Mouse (Mus musculus) c-Kit-positive CD71-negative TER-119-negative erythroid progenitor cells, embryonic 14.5 days (primary cell): Measurements from ENCODE around the gene Tnfrsf26.
"Not testable (repeated sequence)": the region's sequence is repeated elsewhere in the genome, so short reads cannot be mapped to it uniquely, and the experiment has no call there.

Source experiments
- DNase-seq: peaks from one replicate; pipeline ENCODE4 v3.0.0-alpha.2; 2013; ENCODE audit warnings: low read depth

Tnfrsf26 gene

GRCm38 (mm10) chr7:143628540-143628939 is at the start of gene Tnfrsf26:
Gene Tnfrsf26 (minus strand): TSS chr7:143628722.
- DNase-seq, result no peak

- no peak for DNase-seq
Measured at GRCm38 (mm10) chr7:143666427-143667311, 38.1 kb upstream of the Tnfrsf26 start.

- no peak for DNase-seq
Measured at GRCm38 (mm10) chr7:143663470-143663869, 34.9 kb upstream of the Tnfrsf26 start.

DNA sequence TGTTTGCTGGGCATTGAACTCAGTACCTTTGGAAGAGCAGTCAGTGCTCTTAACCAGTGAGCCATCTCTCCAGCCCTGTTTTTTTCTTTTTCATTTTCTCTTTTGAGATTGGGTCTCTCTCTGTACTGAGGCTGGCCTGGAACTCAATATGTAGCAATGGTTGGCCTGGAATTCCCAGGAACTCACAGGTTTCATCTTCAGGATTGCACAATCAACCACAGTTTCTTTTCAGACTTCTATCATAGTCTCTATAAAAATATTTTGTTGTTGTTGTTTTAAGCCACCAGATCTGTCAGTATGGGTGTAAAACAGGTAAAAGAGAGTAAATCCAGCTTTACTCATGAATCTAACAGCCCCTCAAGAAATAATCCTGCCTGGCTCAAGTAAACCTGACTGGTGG is 32.3 kb upstream of the Tnfrsf26 start:
- no peak for DNase-seq

- DNase-seq, result not testable (repeated sequence)
Measured at GRCm38 (mm10) chr7:143649769-143650346, 21.3 kb upstream of the Tnfrsf26 start.

DNA sequence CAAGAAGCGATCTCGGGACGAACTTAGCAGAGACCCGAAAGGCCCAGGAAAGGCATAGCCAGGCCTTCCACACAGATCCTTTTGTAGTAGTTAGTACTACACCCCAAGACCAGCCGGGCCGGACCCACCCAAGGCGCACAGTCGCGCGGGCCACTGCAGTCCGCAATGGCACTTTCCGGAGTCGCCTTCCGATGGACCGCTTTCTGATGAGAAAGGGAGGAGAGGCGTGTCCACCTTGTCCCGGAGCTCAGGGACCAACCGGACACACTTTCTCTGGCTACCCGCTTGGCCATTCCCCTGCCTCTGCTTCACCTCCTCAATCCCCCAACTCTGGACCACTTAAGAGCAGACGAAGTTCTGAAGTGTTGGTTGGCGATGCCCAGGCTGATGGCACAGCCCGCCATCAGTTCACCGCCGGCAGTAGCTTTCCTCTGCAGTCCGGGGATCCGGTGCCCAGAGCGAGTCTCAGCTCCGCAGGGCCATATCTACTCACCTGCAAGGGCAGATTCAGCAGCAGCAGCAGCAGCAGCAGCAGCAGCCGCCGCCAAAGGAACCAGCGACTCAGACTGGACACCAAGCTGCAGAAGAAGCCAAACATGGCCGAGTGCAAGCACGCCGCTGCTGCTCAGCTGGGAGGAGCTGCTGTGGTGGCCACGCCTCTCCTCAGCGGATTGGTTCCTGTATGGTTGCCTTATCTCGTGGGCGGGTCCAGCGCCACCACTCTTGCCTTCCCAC is 20.7 kb upstream of the Tnfrsf26 start, which contains the start of gene Tnfrsf22:
Tnfrsf22 (minus strand) TSS at position 628 of the 735 bp plus-strand sequence.
- peak; percentile 65 for DNase-seq

GRCm38 (mm10) chr7:143643949-143644348 is 15.4 kb upstream of the Tnfrsf26 start:
- not testable (repeated sequence) for DNase-seq

DNA sequence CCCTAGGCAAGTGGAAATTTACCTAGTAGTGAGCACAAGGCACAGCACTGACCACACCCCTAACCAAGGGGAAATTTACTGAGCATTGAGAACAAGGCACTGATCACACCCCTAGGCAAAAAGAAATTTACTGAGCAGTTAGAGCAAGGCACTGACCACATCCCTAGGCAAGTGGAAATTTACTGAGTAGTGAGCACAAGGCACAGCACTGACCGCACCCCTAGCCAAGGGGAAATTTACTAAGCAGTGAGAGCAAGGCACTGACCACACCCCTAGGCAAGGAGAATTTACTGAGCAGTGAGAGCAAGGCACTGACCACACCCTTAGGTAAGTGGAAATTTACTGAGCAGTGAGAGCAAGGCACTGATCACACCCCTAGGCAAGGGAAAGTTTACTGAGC is 8.2 kb upstream of the Tnfrsf26 start:
- DNase-seq, result no peak

DNA sequence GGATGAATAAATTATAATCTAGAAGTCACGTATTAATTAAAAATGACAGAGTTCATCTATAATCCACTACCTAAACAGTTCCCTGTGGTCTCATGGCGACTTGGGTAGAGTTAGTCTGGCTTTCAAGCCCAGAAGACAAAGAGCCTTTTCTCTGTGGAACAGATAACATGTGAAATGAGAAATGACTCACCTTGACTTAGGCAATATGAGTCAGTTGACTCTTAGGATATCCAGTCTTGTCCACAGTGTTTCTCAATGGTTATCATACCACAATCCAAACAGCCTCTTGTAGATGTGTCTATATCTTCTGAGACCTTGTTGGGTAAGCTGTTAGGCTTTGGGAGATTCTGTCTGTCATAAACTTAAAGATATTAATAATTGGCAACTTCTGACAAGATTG is 3.0 kb upstream of the Tnfrsf26 start:
- no peak for DNase-seq

DNA sequence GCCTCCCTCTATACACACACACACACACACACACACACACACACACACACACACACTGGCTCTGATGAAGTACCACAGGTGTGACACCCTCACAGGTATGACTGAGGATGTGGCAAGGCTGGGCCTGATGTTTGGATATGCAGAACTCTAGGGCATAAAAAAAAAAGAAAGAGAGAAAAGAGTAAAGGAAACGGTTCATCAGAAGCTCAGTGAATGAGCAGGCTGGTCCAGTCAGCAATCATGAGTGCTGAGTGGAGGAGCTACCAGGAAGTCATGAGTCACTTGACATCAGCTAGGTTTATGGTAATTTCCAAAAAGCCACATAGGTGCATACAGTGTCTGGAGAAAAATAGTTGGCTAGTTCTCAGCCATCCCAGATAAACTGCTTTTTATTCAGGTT is 979 bp upstream of the Tnfrsf26 start:
- DNase-seq, result no peak

DNA sequence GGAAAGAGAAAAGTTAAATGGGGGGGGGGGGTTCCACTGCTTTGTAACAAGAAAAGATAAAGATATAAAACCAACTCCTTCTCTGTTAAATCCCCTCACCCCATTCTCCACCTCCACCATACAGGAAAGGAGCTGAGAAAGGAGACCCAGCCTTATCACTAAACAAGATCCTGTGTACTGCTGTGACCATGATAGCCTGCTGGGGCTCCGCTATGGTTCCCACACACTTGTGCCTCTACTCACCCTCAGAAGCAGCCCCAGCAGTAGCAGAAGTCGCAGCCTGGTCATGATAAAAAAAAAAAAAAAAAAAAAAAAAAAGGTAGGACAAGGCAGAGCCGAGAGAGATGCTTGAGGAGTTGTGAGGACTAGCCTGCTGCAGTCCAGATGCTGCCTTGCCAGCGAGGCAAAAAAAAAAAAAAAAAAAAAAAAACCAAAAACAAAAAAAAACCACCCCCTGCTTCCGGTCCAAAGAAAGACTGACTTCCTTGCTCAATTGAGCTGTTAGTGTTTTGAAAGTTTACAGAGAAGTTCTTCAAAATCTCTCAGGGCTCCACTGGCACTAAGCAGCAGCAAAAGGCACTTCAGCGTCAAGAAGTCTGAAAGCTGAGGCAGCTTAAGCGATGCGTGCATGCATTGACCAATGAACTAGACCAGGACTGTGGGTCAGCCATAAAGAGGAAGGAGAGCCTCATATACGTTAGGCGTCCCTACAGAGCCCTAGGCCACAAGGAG is 801 bp downstream of the Tnfrsf26 start:
- DNase-seq, result no peak

DNA sequence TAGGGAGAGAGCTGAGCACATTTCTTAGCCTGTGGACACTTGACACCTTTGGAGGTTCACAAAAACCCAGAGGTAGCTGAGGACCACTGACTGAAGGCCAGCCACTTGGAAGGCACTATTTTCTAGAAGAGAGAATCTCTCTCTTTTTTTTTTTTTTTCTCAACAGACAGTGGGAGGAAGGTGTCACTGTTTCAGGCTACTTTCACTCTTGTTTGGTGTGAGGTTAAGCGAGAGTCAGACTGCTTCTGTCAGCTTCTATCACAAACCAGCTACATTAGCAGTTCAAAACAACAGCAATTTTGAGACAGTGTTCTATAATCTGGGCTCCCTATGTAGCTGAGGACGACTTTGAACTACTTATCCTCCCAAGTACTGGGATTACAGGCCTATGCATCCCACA is 2.3 kb downstream of the Tnfrsf26 start:
- DNase-seq, result no peak

GRCm38 (mm10) chr7:143625151-143625550 is 3.4 kb downstream of the Tnfrsf26 start:
- DNase-seq, result no peak

DNA sequence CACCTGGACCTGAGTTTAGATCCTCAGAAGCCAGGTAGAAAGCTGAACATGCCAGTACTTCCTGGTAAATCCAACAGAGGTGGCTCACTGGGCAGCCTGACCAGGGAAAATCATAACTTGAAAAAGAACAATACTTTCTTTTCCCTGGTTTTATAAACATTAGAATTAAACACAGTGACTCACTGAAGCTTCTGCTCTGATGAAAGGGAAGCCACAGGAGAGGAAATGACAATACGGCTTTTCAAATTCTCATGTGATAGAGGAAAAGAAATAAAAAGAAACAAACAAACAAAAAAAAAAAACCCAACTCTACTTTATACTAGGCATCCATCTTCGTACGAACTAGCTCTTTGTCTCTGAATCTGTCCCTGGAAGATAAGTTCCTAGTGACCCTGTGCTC is 4.0 kb downstream of the Tnfrsf26 start:
- DNase-seq, result no peak

GRCm38 (mm10) chr7:143620951-143621350 is 7.6 kb downstream of the Tnfrsf26 start:
- no peak for DNase-seq

GRCm38 (mm10) chr7:143614404-143615135 is 14.0 kb downstream of the Tnfrsf26 start:
- no peak for DNase-seq

GRCm38 (mm10) chr7:143612215-143612614 is 16.3 kb downstream of the Tnfrsf26 start:
- no peak for DNase-seq

DNA sequence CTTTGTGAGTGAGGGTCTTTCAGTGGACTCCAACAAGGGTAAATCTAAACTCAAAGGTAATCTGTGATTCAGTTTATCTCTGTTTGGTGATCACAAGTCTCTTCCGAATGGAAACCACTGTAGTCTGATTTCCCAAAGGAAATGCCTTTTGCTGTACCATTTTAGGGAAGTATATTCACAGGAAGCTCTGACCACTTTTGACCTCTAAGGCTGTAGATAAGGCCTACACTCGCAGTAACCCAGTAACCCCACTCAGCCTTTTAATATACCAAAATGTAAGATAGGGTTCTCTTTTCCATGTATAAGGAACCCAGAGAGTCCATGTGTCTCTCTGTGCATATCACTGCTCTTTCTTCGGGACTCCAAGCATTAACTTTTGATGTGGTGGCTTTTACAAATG is 23.2 kb downstream of the Tnfrsf26 start:
- DNase-seq, result no peak

DNA sequence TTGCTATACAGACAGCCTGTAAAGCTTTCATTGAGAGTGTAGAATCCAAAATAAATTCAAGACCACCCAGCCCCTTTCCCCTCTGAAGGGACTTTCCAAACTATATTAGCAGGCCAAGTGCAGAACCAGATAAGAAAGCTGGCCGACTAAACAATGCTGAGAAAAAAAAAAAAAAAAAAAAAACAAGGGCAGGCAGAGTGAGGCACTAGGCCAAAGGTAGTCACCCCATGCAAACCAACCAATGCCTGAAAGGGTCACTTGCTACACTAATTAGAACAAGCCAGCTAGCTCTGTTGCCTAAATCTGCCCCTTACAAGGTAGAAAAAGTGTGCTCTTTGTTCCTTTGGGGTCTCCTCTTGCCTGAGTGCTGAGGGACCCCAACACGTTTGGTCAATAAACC is 23.6 kb downstream of the Tnfrsf26 start:
- no peak for DNase-seq

DNA sequence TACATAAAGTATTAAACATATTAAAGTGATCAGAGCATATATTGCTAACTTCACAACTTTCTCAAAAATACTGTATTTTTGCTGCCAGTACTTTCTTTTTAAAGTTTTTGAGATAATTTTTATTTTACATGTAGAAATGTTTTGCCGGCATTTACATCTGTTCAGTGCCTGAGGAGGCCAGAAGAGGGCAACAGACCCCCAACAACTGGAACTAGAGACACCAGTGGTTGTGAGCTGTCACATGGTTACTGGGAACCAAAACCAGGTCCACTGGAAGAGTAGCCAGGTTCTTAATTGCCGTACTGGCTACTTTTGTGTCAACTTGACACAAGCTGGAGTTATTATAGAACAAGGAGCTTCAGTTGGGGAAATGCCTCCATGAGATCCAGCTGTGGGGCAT is 26.8 kb downstream of the Tnfrsf26 start:
- DNase-seq, result no peak

- no peak for DNase-seq
Measured at GRCm38 (mm10) chr7:143600231-143600740, 28.2 kb downstream of the Tnfrsf26 start.
